Mouse (Mus musculus) embryonic fibroblast, embryonic 13.5 days (primary cell): ENCODE data around the gene Cyp2b19. TPM values are rescaled to one million over a fixed set of nuclear protein-coding genes. Genes with fewer than 3 reads are reported as not detected.
"Not testable (repeated sequence)": the region's sequence is repeated elsewhere in the genome, so short reads cannot be mapped to it uniquely, and the experiment has no call there.

Experiments
- H3K27ac ChIP-seq: 2 replicates; pipeline ENCODE4 v1.5.1; 2012; ENCODE audit warnings: low read length, control low read depth, inconsistent platforms; ENCODE audit not compliant: insufficient read depth
- H3K4me1 ChIP-seq: 2 replicates; pipeline ENCODE4 v1.6.1; 2011; ENCODE audit warnings: low read length; ENCODE audit not compliant: control insufficient read depth, insufficient read depth
- H3K4me3 ChIP-seq: 2 replicates; pipeline ENCODE4 v1.5.1; 2011; ENCODE audit warnings: mild to moderate bottlenecking, control low read depth, low read length; ENCODE audit not compliant: insufficient read depth
- CTCF ChIP-seq: IDR thresholded peaks from 2 replicates; pipeline ENCODE4 v1.5.1; 2011; ENCODE audit warnings: mild to moderate bottlenecking, control low read depth, low read length, moderate library complexity, borderline replicate concordance; ENCODE audit not compliant: insufficient read depth
- POLR2A ChIP-seq: IDR thresholded peaks from 2 replicates; pipeline ENCODE4 v1.6.1; 2011; ENCODE audit warnings: low read depth, mild to moderate bottlenecking, control low read depth, low read length, moderate library complexity
- polyA plus RNA-seq: library from polyadenylated mRNA; stranded (reverse); fragments of >200 nt; gene quantifications from 2 replicates; pipeline ENCODE4 v1.2.4, GENCODE M21; 2011; ENCODE audit warnings: low read depth; ENCODE audit not compliant: missing spikeins, insufficient read length

Cyp2b19 gene
- polyA plus RNA-seq, 1 experiment = not detected

DNA sequence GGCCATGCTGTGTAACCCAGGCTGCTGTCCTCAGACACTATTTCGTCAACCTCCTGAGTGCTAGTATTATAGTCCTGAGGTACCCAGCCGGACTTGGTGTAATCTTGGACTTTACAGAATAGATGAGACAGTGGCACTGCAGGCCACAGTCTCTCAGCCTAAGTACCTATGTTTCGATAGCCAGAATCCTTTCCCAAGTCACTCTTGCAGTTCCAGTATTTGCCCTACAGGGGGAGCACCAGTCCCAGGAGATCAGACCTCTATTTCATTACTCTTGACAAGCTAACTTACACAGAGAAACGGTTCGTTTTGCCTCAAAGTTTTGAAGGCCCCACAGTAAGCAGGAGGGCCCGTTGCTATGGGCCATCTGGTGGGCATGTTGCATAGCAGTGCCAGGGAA lies 21.5 kb downstream of the Cyp2b19 start:
- TF ChIP-seq CTCF (no peak), POLR2A (no peak)
- H3K4me1 ChIP-seq = no peaks in the 10 kb centered on the region

GRCm38 (mm10) chr7:26779799-26780416 lies 23.0 kb downstream of the Cyp2b19 start:
- Histone ChIP-seq H3K4me3 (no peak overlapping the region), H3K4me1 (no peaks in the 10 kb centered on the region), H3K27ac (no peak overlapping the region)
- TF ChIP-seq POLR2A = no peak
- no peak for TF ChIP-seq CTCF

More for the DNA sequence above, 21.5 kb downstream of the Cyp2b19 start:
- Histone ChIP-seq H3K27ac (no peak overlapping the region), H3K4me3 (no peak overlapping the region)

DNA sequence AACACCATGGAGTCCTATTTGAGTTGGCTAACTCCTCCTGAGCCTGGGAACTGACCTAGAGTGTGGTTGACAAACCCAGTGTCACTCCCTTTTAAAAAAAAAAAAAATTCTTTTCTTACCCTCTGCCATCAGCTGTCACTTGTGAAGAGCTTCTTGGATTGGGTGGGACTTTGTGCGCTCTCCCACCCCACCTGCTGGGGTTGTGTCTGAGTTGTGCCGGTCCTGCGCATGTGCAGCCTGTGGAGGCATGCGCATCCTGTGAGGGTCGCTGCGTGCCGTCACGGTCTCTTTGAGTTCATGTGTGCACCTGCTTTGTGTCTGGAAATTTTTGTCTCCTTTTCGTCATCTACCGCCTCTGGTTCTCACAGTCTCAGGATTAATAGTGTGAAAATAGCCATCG lies 23.6 kb downstream of the Cyp2b19 start:
- Histone ChIP-seq H3K27ac (no peak overlapping the region), H3K4me1 (no peaks in the 10 kb centered on the region)
- no peak for TF ChIP-seq CTCF
- no peak for TF ChIP-seq POLR2A

DNA sequence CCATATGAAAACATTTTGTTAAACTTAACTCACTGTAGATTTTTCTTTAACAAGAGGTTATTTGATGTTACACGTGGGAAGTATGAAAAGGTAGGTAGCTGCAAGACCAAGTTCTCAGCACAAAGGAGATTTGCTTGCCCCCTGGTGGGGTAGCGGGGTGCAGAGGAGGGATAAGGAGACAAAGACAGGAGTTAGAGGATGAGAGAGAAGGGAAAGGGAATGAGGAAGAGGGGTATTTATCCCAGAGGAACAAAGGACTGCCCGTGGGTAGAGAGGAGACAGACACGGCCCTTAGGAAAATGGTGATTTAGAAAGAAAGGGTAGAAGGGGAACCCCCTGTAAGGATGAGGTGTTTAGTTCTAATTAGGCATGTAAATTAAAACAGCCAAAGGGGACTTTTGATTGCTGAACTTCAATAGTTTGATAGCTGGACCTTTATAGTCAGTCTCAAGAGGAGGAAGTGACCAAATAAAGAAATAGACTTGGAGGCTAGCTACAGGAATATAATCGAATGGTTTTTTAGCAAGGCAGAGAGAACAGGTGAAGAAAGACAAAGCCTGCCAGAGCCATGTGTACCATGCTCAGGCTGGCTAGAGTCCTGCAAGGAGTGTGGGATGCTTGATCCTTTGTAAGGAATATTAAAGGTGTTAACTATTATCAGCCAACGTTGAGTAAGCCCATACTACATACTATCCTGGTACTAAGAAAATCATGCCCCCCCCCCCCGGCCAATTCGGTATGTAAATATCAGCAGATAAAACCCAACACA lies 24.2 kb downstream of the Cyp2b19 start:
- Histone ChIP-seq H3K27ac (no peak overlapping the region), H3K4me1 (no peaks in the 10 kb centered on the region), H3K4me3 (no peak overlapping the region)
- no peak for TF ChIP-seq CTCF
- TF ChIP-seq POLR2A = no peak

More for the DNA sequence above, 23.6 kb downstream of the Cyp2b19 start:
- H3K4me3 ChIP-seq = no peak overlapping the region

GRCm38 (mm10) chr7:26781767-26782131 lies 24.8 kb downstream of the Cyp2b19 start:
- TF ChIP-seq POLR2A (no peak), CTCF (no peak)
- no peak overlapping the region for H3K4me3 ChIP-seq
- no peak overlapping the region for H3K27ac ChIP-seq
- no peaks in the 10 kb centered on the region for H3K4me1 ChIP-seq

- H3K27ac ChIP-seq = no peak overlapping the region
- TF ChIP-seq POLR2A (no peak), CTCF (no peak)
- no peaks in the 10 kb centered on the region for H3K4me1 ChIP-seq
- no peak overlapping the region for H3K4me3 ChIP-seq
Measured at GRCm38 (mm10) chr7:26783163-26783562, 26.2 kb downstream of the Cyp2b19 start.

DNA sequence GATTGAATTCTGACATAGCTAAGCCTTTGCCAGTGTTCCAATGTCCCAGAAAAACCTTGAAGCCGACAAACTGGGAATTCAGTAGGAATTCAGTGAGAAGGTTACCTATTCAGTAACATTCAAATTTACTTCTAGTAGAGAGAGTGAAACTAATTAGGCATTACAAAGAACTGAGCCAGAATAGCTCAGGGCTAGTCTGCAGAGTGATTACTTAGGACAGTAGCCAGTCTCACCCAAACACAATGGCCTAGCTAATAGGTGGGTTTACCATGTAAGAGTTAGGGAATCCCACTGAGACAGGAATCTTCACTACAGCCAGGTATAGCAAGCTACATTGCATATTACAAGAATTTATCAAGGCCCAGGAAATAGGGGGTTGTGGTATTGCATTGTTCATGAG lies 29.1 kb downstream of the Cyp2b19 start:
- H3K4me3 ChIP-seq, H3K4me1 ChIP-seq, H3K27ac ChIP-seq: not testable (repeated sequence)

DNA sequence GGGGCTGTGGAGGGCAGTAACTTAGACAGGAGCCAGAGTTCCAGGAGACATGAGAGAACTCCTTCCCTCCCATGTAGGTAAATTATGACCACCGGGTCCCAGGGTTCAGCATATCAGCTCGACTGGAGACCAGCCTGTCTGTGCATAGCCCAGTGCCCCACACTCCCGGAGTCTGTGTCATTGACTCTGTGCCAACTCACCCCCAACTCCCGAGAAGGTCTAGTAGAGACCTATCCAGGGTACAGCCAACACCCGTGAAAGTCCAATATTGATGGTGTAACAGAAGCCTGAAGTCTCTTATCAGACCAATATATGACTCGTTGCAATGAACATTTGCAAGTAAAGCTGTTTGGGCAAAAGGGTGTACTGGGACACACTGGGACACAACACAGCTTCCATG lies 33.0 kb downstream of the Cyp2b19 start:
- no peaks in the 10 kb centered on the region for H3K4me1 ChIP-seq
- no peak overlapping the region for H3K4me3 ChIP-seq
- no peak overlapping the region for H3K27ac ChIP-seq
- TF ChIP-seq CTCF = no peak
- TF ChIP-seq POLR2A = no peak

- no peak overlapping the region for H3K27ac ChIP-seq
- no peaks in the 10 kb centered on the region for H3K4me1 ChIP-seq
- no peak overlapping the region for H3K4me3 ChIP-seq
- no peak for TF ChIP-seq CTCF
- TF ChIP-seq POLR2A = no peak
Measured at GRCm38 (mm10) chr7:26800104-26800503, 43.2 kb downstream of the Cyp2b19 start.

DNA sequence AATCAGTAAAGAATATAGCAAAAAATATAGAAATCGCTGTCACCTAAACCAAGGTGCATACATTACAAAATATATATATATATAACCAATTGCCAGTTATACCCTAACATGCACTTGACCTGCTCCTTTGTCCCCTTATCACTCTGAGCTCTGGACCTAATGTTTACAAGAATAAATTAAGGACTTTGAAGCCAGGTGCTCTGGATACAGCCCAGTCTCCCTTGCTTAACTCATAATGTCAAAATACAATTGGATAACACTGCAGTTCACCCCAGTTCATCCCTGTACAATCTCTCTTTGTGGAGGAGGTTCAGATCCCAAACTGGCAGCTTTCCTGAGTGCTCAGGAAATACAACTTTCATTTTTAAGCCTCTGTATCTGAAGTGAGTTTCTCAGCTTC lies 44.1 kb downstream of the Cyp2b19 start:
- no peaks in the 10 kb centered on the region for H3K4me1 ChIP-seq
- TF ChIP-seq CTCF = no peak

More for the DNA sequence above, 44.1 kb downstream of the Cyp2b19 start:
- no peak overlapping the region for H3K27ac ChIP-seq
- no peak overlapping the region for H3K4me3 ChIP-seq
